Mouse (Mus musculus): ENCODE measurements around the gene Otub1. TPM values are rescaled to one million over a fixed set of nuclear protein-coding genes. Genes with fewer than 3 reads are reported as not detected.
A peak's percentile ranks its signal among the peaks of the same experiment; 100 is the strongest.

Gene Otub1
- polyA plus RNA-seq, 1 experiment from 2014 or later = 157 TPM

DNA sequence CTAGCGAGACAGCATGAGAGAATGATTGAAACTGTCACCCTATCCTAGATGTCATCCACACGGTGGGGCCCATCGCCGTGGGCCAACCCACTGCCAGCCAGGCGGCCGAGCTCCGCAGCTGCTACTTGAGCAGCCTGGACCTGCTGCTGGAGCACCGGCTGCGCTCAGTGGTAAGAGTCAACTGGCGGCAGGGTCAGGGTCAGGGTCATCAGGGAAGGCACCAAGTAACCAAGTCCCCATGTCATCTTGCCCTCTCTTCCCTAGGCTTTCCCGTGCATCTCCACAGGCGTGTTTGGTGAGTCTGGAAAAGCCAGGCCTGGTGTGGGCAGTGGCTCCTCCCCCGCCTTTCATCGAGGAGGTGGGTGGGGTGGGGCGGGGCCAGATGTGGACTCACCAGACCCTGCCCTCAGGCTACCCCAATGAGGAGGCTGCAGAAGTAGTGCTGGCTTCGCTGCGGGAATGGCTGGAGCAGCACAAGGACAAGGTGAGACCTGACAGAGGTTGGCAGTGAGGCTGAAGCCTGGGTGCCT is 9.3 kb downstream of the Otub1 start:
- Histone ChIP-seq H3K9ac (ENCODE audit: low read length) (no peak overlapping the region), H3K36me3 (ENCODE audit: control insufficient read depth, insufficient read depth, low read length) (peaks cover 13% of the 10 kb centered on the region; the same call in 1 of the 2 replicates), H3K4me2 (ENCODE audit: low read depth, low read length) (no peak overlapping the region), H3K4me3 (replicated peaks; ENCODE audit: low read length) (no peak overlapping the region), H3K9me3 (replicated peaks; ENCODE audit: control insufficient read depth, low read length) (no peaks in the 10 kb centered on the region), H3K27ac (ENCODE audit: low read length) (no peak overlapping the region), H3K27me3 (ENCODE audit: control insufficient read depth, insufficient read depth, low read length) (no peaks in the 10 kb centered on the region), H3K4me1 (ENCODE audit: control insufficient read depth, insufficient read depth, low read length) (peaks cover 8% of the 10 kb centered on the region; the same call in 1 of the 2 replicates)
- 14% methylated on average over 17 of the region's 17 CpGs for whole genome bisulfite sequencing
- peak; percentile 48; the same call in 1 of the 2 replicates for ATAC-seq (ENCODE audit: insufficient read depth, low FRiP score)

- WGBS = 19% methylated on average over 33 of the region's 33 CpGs
- peak; percentile 16; the same call in 1 of the 2 replicates for ATAC-seq (ENCODE audit: insufficient read depth, low FRiP score)
- H3K27me3 ChIP-seq (ENCODE audit: control insufficient read depth, insufficient read depth, low read length) = no peaks in the 10 kb centered on the region
- H3K36me3 ChIP-seq (ENCODE audit: control insufficient read depth, insufficient read depth, low read length) = peaks cover 13% of the 10 kb centered on the region; the same call in 1 of the 2 replicates
- H3K4me1 ChIP-seq (ENCODE audit: control insufficient read depth, insufficient read depth, low read length) = peaks cover 14% of the 10 kb centered on the region; the same call in 1 of the 2 replicates
- no peaks in the 10 kb centered on the region for H3K9me3 ChIP-seq (replicated peaks; ENCODE audit: control insufficient read depth, low read length)
- no peak overlapping the region for H3K27ac ChIP-seq (ENCODE audit: low read length)
- H3K4me3 ChIP-seq (replicated peaks; ENCODE audit: low read length) = no peak overlapping the region
- H3K9ac ChIP-seq (ENCODE audit: low read length) = no peak overlapping the region
- no peak overlapping the region for H3K4me2 ChIP-seq (ENCODE audit: low read depth, low read length)
These were observed 10.0 kb downstream of the Otub1 start for GRCm38 (mm10) chr19:7195900-7196728.

DNA sequence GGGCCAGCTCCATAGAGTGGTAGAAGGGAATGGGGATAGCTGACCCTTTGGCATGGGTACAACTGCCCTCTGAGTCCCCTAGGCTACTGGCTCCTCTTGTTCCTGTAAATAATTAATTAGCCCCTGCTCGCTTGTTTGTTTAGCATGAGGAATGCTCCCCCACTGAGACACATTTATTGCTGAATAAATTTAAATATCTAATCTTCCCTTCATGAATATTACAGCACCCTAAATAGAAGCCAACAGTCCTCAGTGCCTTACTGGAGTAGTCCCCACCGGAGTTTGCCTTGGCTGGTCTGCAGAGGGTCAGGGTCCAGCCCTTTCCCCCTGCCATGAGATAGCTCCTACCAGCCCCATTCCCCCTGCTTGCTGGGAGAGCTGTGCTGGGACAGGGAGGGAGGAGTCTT is 13.6 kb downstream of the Otub1 start:
- H3K27me3 ChIP-seq (ENCODE audit: control insufficient read depth, insufficient read depth, low read length) = no peaks in the 10 kb centered on the region
- no peaks in the 10 kb centered on the region for H3K36me3 ChIP-seq (ENCODE audit: control insufficient read depth, insufficient read depth, low read length)
- 69% methylated on average over 2 of the region's 2 CpGs for WGBS
- H3K4me3 ChIP-seq (replicated peaks; ENCODE audit: low read length) = no peak overlapping the region
- H3K4me2 ChIP-seq (ENCODE audit: low read depth, low read length) = no peak overlapping the region
- no peak overlapping the region for H3K9ac ChIP-seq (ENCODE audit: low read length)
- H3K27ac ChIP-seq (ENCODE audit: low read length) = no peak overlapping the region
- no peak for ATAC-seq (ENCODE audit: insufficient read depth, low FRiP score)
- peaks cover 16% of the 10 kb centered on the region; the same call in 1 of the 2 replicates for H3K4me1 ChIP-seq (ENCODE audit: control insufficient read depth, insufficient read depth, low read length)
- no peaks in the 10 kb centered on the region for H3K9me3 ChIP-seq (replicated peaks; ENCODE audit: control insufficient read depth, low read length)

DNA sequence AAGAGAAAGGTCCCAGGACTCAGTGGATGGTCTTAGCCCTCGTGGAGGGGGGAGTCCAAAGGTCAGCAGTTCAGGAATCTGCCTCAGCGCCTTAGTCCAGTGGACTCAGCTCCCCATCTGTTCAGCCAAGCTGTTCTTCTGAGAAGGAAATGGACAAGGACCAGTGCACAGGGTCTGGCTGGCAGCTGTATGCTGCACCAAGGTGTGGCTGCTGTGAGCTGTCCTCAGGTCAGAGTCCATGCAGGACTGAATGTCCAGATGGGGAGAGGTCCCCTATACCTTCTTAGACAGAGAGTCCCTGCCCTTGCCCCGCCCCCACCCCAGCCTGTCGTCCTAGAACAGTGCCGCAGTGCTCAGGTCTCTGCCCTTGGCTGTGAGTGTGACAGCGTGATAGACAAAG is 14.5 kb downstream of the Otub1 start:
- H3K9me3 ChIP-seq (replicated peaks; ENCODE audit: control insufficient read depth, low read length) = no peaks in the 10 kb centered on the region
- H3K27ac ChIP-seq (ENCODE audit: low read length) = no peak overlapping the region
- peaks cover 16% of the 10 kb centered on the region; the same call in 1 of the 2 replicates for H3K4me1 ChIP-seq (ENCODE audit: control insufficient read depth, insufficient read depth, low read length)
- no peak overlapping the region for H3K9ac ChIP-seq (ENCODE audit: low read length)
- no peaks in the 10 kb centered on the region for H3K36me3 ChIP-seq (ENCODE audit: control insufficient read depth, insufficient read depth, low read length)
- WGBS = 32% methylated on average over 6 of the region's 6 CpGs
- H3K4me3 ChIP-seq (replicated peaks; ENCODE audit: low read length) = no peak overlapping the region
- peak; percentile 18; the same call in 1 of the 2 replicates for ATAC-seq (ENCODE audit: insufficient read depth, low FRiP score)
- no peaks in the 10 kb centered on the region for H3K27me3 ChIP-seq (ENCODE audit: control insufficient read depth, insufficient read depth, low read length)
- H3K4me2 ChIP-seq (ENCODE audit: low read depth, low read length) = no peak overlapping the region

- Histone ChIP-seq H3K36me3 (ENCODE audit: control insufficient read depth, insufficient read depth, low read length) (no peaks in the 10 kb centered on the region), H3K9me3 (replicated peaks; ENCODE audit: control insufficient read depth, low read length) (no peaks in the 10 kb centered on the region), H3K4me2 (ENCODE audit: low read depth, low read length) (no peak overlapping the region), H3K27me3 (ENCODE audit: control insufficient read depth, insufficient read depth, low read length) (no peaks in the 10 kb centered on the region), H3K9ac (ENCODE audit: low read length) (no peak overlapping the region), H3K4me1 (ENCODE audit: control insufficient read depth, insufficient read depth, low read length) (peaks cover 22% of the 10 kb centered on the region), H3K4me3 (replicated peaks; ENCODE audit: low read length) (no peak overlapping the region), H3K27ac (ENCODE audit: low read length) (no peak overlapping the region)
- 31% methylated on average over 5 of the region's 5 CpGs for WGBS
- ATAC-seq (ENCODE audit: insufficient read depth, low FRiP score) = no peak
These were observed 15.1 kb downstream of the Otub1 start for GRCm38 (mm10) chr19:7190986-7191385.

GRCm38 (mm10) chr19:7189026-7189425 is 17.1 kb downstream of the Otub1 start:
- Histone ChIP-seq H3K9ac (ENCODE audit: low read length) (no peak overlapping the region), H3K36me3 (ENCODE audit: control insufficient read depth, insufficient read depth, low read length) (no peaks in the 10 kb centered on the region), H3K4me1 (ENCODE audit: control insufficient read depth, insufficient read depth, low read length) (peaks cover 32% of the 10 kb centered on the region), H3K9me3 (replicated peaks; ENCODE audit: control insufficient read depth, low read length) (no peaks in the 10 kb centered on the region), H3K4me2 (ENCODE audit: low read depth, low read length) (no peak overlapping the region), H3K27me3 (ENCODE audit: control insufficient read depth, insufficient read depth, low read length) (no peaks in the 10 kb centered on the region), H3K4me3 (replicated peaks; ENCODE audit: low read length) (no peak overlapping the region), H3K27ac (ENCODE audit: low read length) (no peak overlapping the region)
- 80% methylated on average over 4 of the region's 4 CpGs for WGBS
- no peak for ATAC-seq (ENCODE audit: insufficient read depth, low FRiP score)

- 66% methylated on average over 5 of the region's 5 CpGs for WGBS
- Histone ChIP-seq H3K4me3 (replicated peaks; ENCODE audit: low read length) (no peak overlapping the region), H3K4me1 (ENCODE audit: control insufficient read depth, insufficient read depth, low read length) (peaks cover 37% of the 10 kb centered on the region), H3K9ac (ENCODE audit: low read length) (peak overlapping the region; percentile 26; the same call in 1 of the 2 replicates), H3K4me2 (ENCODE audit: low read depth, low read length) (no peak overlapping the region), H3K27me3 (ENCODE audit: control insufficient read depth, insufficient read depth, low read length) (no peaks in the 10 kb centered on the region), H3K27ac (ENCODE audit: low read length) (no peak overlapping the region; the same call in 1 of the 2 replicates), H3K9me3 (replicated peaks; ENCODE audit: control insufficient read depth, low read length) (no peaks in the 10 kb centered on the region), H3K36me3 (ENCODE audit: control insufficient read depth, insufficient read depth, low read length) (no peaks in the 10 kb centered on the region)
- no peak for ATAC-seq (ENCODE audit: insufficient read depth, low FRiP score)
These were observed 19.0 kb downstream of the Otub1 start for GRCm38 (mm10) chr19:7187157-7187556.

- WGBS = 11% methylated on average over 18 of the region's 18 CpGs
- ATAC-seq (ENCODE audit: insufficient read depth, low FRiP score) = no peak
- Histone ChIP-seq H3K36me3 (ENCODE audit: control insufficient read depth, insufficient read depth, low read length) (no peaks in the 10 kb centered on the region), H3K4me3 (replicated peaks; ENCODE audit: low read length) (no peak overlapping the region), H3K4me2 (ENCODE audit: low read depth, low read length) (no peak overlapping the region), H3K9ac (ENCODE audit: low read length) (no peak overlapping the region), H3K4me1 (ENCODE audit: control insufficient read depth, insufficient read depth, low read length) (peaks cover 36% of the 10 kb centered on the region), H3K27ac (ENCODE audit: low read length) (no peak overlapping the region), H3K27me3 (ENCODE audit: control insufficient read depth, insufficient read depth, low read length) (no peaks in the 10 kb centered on the region), H3K9me3 (replicated peaks; ENCODE audit: control insufficient read depth, low read length) (no peaks in the 10 kb centered on the region)
These were observed 20.3 kb downstream of the Otub1 start for GRCm38 (mm10) chr19:7185715-7186291.

GRCm38 (mm10) chr19:7185059-7185458 is 21.1 kb downstream of the Otub1 start:
- no peak for ATAC-seq (ENCODE audit: insufficient read depth, low FRiP score)
- no peaks in the 10 kb centered on the region for H3K9me3 ChIP-seq (replicated peaks; ENCODE audit: control insufficient read depth, low read length)
- no peak overlapping the region for H3K9ac ChIP-seq (ENCODE audit: low read length)
- no peak overlapping the region for H3K4me2 ChIP-seq (ENCODE audit: low read depth, low read length)
- no peaks in the 10 kb centered on the region for H3K36me3 ChIP-seq (ENCODE audit: control insufficient read depth, insufficient read depth, low read length)
- H3K4me1 ChIP-seq (ENCODE audit: control insufficient read depth, insufficient read depth, low read length) = peaks cover 36% of the 10 kb centered on the region
- no peak overlapping the region for H3K4me3 ChIP-seq (replicated peaks; ENCODE audit: low read length)
- H3K27ac ChIP-seq (ENCODE audit: low read length) = no peak overlapping the region
- WGBS = 55% methylated on average over 4 of the region's 4 CpGs
- no peaks in the 10 kb centered on the region for H3K27me3 ChIP-seq (ENCODE audit: control insufficient read depth, insufficient read depth, low read length)
